Mouse (Mus musculus): ENCODE measurements around the gene Skp1a. TPM values are rescaled to one million over a fixed set of nuclear protein-coding genes. Genes with fewer than 3 reads are reported as not detected.

The Skp1a gene
- polyA plus RNA-seq, 1 experiment from 2014 or later, result 1,177 TPM

DNA sequence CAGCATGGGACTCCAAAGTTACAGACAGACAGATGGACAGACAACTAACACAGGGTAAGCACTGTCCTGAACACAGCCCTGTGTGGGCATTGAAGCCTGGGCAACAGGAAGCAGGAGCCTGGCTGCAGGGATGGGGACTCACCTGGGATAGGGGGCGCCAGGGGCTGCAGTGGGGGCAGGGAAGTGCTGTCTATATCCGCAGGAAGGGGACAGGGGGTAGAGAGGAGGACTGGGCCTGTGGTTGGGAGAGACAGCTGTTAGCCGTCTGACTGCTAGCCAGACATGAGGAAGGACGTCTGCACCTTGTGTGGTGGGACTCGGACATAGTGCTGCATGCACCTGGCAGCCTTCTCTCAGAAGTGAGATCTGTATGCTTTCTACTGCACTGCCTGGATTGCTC is 26.9 kb downstream of the Skp1a start:
- DNase-seq (ENCODE audit: low spot score), result no peak
- H3K9ac ChIP-seq (replicated peaks; ENCODE audit: low read length), result no peak overlapping the region; the same call in 1 of the 2 replicates
- 65% methylated on average over 5 of the region's 5 CpGs for whole genome bisulfite sequencing
- no peak overlapping the region for H3K4me3 ChIP-seq (ENCODE audit: low read depth, low read length)
- H3K27ac ChIP-seq (replicated peaks; ENCODE audit: low read depth, low read length), result no peak overlapping the region
- no peak; the same call in 1 of the 2 replicates for ATAC-seq (replicated peaks; ENCODE audit: insufficient number of reproducible peaks, low FRiP score, low TSS enrichment, low read depth)
- no peaks in the 10 kb centered on the region for H3K27me3 ChIP-seq (ENCODE audit: control insufficient read depth, insufficient read depth, low read length)
- H3K4me1 ChIP-seq (ENCODE audit: control insufficient read depth, insufficient read depth, low read length), result no peaks in the 10 kb centered on the region
- H3K9me3 ChIP-seq (replicated peaks; ENCODE audit: control insufficient read depth, low read length), result no peaks in the 10 kb centered on the region
- no peaks in the 10 kb centered on the region for H3K36me3 ChIP-seq (replicated peaks; ENCODE audit: control insufficient read depth, insufficient read depth, low read depth, low read length)
- no peak overlapping the region for H3K4me2 ChIP-seq (ENCODE audit: low read depth, low read length)

DNA sequence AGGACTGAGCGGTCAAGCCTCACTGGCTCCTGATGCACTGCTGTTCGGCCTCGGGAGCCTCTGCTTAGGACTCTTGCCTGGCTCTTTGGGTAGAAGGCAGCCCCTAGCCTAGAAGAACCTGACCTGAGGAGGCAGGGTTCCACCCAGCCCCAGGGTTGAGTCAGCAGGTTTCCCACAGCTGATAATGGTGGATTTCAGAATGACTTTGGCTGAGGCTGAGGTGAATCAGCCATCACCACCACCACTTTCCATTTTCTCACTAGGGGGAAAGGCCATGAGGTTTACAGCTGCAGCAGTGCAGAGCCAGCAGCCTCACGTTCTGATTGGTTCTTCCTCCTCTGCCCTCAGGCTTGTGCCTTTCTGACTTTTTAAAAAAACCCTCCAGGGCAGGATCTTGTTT is 29.1 kb downstream of the Skp1a start:
- H3K9me3 ChIP-seq (replicated peaks; ENCODE audit: control insufficient read depth, low read length), result no peaks in the 10 kb centered on the region
- H3K36me3 ChIP-seq (replicated peaks; ENCODE audit: control insufficient read depth, insufficient read depth, low read depth, low read length), result no peaks in the 10 kb centered on the region
- no peak overlapping the region for H3K9ac ChIP-seq (replicated peaks; ENCODE audit: low read length)
- H3K4me2 ChIP-seq (ENCODE audit: low read depth, low read length), result no peak overlapping the region
- ATAC-seq (replicated peaks; ENCODE audit: insufficient number of reproducible peaks, low FRiP score, low TSS enrichment, low read depth), result no peak
- no peak for DNase-seq (ENCODE audit: low spot score)
- H3K27me3 ChIP-seq (ENCODE audit: control insufficient read depth, insufficient read depth, low read length), result no peaks in the 10 kb centered on the region
- H3K4me3 ChIP-seq (ENCODE audit: low read depth, low read length), result no peak overlapping the region
- H3K27ac ChIP-seq (replicated peaks; ENCODE audit: low read depth, low read length), result no peak overlapping the region
- no peaks in the 10 kb centered on the region for H3K4me1 ChIP-seq (ENCODE audit: control insufficient read depth, insufficient read depth, low read length)
- WGBS, result 70% methylated on average over 4 of the region's 4 CpGs

DNA sequence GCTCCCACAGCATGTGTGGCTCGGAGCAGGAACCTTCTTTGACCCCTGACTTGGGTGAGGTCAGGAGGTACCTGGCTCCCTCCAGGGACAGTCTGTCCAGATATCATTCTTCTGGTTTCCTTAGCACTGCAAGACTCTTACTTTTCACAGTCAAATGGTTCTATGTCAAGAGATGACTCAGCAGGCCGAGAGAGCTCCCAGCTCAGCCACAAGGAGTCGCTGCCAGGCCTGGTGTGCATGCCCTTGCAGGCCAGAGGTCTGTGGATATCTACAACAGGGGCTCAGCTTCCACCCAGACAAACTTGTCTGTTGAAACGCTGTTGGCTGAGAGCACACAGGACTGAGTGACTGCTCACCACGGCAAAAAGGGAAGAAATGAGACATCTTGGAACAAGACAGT is 30.1 kb downstream of the Skp1a start:
- H3K4me2 ChIP-seq (ENCODE audit: low read depth, low read length), result no peak overlapping the region
- DNase-seq (ENCODE audit: low spot score), result peak; percentile 42
- no peaks in the 10 kb centered on the region for H3K9me3 ChIP-seq (replicated peaks; ENCODE audit: control insufficient read depth, low read length)
- no peak overlapping the region for H3K9ac ChIP-seq (replicated peaks; ENCODE audit: low read length)
- H3K4me3 ChIP-seq (ENCODE audit: low read depth, low read length), result no peak overlapping the region
- H3K36me3 ChIP-seq (replicated peaks; ENCODE audit: control insufficient read depth, insufficient read depth, low read depth, low read length), result no peaks in the 10 kb centered on the region
- no peak for ATAC-seq (replicated peaks; ENCODE audit: insufficient number of reproducible peaks, low FRiP score, low TSS enrichment, low read depth)
- no peaks in the 10 kb centered on the region for H3K27me3 ChIP-seq (ENCODE audit: control insufficient read depth, insufficient read depth, low read length)
- H3K4me1 ChIP-seq (ENCODE audit: control insufficient read depth, insufficient read depth, low read length), result no peaks in the 10 kb centered on the region
- 55% methylated on average over 5 of the region's 5 CpGs for WGBS
- no peak overlapping the region for H3K27ac ChIP-seq (replicated peaks; ENCODE audit: low read depth, low read length)

DNA sequence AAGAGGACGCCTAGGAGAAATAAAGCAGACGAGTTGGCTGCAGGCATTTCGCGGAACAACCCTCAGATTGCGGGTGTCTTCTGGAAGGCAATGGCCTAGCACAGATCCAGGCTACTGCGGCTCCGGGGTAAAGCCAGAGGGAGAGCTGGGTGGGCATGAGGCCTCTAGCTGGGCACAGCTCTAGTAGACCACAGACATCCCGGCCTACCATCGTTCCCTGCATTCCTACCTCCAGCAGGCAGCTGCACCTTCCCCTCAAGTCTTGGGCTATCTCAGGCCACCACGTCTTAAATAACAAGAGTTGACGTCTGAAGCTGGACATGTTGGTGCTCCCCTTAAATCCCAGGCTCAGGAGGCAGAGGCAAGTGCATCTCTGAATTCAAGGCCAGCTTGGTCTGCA is 30.5 kb downstream of the Skp1a start:
- 94% methylated on average over 11 of the region's 11 CpGs for WGBS
- H3K4me1 ChIP-seq (ENCODE audit: control insufficient read depth, insufficient read depth, low read length), result no peaks in the 10 kb centered on the region
- DNase-seq (ENCODE audit: low spot score), result no peak
- no peaks in the 10 kb centered on the region for H3K9me3 ChIP-seq (replicated peaks; ENCODE audit: control insufficient read depth, low read length)
- H3K4me3 ChIP-seq (ENCODE audit: low read depth, low read length), result no peak overlapping the region
- no peaks in the 10 kb centered on the region for H3K27me3 ChIP-seq (ENCODE audit: control insufficient read depth, insufficient read depth, low read length)
- no peak for ATAC-seq (replicated peaks; ENCODE audit: insufficient number of reproducible peaks, low FRiP score, low TSS enrichment, low read depth)
- no peak overlapping the region for H3K9ac ChIP-seq (replicated peaks; ENCODE audit: low read length)
- no peak overlapping the region for H3K27ac ChIP-seq (replicated peaks; ENCODE audit: low read depth, low read length)
- no peak overlapping the region for H3K4me2 ChIP-seq (ENCODE audit: low read depth, low read length)
- no peaks in the 10 kb centered on the region for H3K36me3 ChIP-seq (replicated peaks; ENCODE audit: control insufficient read depth, insufficient read depth, low read depth, low read length)

DNA sequence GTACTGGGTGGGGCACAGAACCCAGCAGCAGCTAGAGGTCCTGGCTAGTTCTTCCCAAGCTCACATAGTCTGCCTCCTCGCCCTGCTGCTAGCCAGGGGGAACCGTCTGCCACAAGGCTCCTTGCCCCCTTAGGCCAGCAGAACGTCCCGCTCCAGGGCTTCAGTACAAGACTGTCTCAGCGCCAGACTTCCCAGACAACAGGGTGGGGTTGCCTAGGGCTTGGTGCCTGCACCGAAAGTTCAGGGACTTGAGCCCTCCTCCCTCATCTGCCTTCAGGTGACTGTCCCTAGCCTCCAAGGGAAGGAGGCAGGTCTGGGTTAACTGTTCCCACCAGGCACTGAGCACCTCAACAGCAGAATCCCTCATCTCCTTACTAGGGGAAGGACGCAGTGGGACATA is 33.1 kb downstream of the Skp1a start:
- no peaks in the 10 kb centered on the region for H3K9me3 ChIP-seq (replicated peaks; ENCODE audit: control insufficient read depth, low read length)
- no peaks in the 10 kb centered on the region; the same call in 1 of the 2 replicates for H3K4me1 ChIP-seq (ENCODE audit: control insufficient read depth, insufficient read depth, low read length)
- H3K4me3 ChIP-seq (ENCODE audit: low read depth, low read length), result no peak overlapping the region
- ATAC-seq (replicated peaks; ENCODE audit: insufficient number of reproducible peaks, low FRiP score, low TSS enrichment, low read depth), result no peak
- no peak overlapping the region for H3K9ac ChIP-seq (replicated peaks; ENCODE audit: low read length)
- no peak for DNase-seq (ENCODE audit: low spot score)
- H3K4me2 ChIP-seq (ENCODE audit: low read depth, low read length), result no peak overlapping the region
- no peaks in the 10 kb centered on the region for H3K36me3 ChIP-seq (replicated peaks; ENCODE audit: control insufficient read depth, insufficient read depth, low read depth, low read length)
- H3K27me3 ChIP-seq (ENCODE audit: control insufficient read depth, insufficient read depth, low read length), result no peaks in the 10 kb centered on the region
- 69% methylated on average over 7 of the region's 7 CpGs for WGBS
- no peak overlapping the region for H3K27ac ChIP-seq (replicated peaks; ENCODE audit: low read depth, low read length)

DNA sequence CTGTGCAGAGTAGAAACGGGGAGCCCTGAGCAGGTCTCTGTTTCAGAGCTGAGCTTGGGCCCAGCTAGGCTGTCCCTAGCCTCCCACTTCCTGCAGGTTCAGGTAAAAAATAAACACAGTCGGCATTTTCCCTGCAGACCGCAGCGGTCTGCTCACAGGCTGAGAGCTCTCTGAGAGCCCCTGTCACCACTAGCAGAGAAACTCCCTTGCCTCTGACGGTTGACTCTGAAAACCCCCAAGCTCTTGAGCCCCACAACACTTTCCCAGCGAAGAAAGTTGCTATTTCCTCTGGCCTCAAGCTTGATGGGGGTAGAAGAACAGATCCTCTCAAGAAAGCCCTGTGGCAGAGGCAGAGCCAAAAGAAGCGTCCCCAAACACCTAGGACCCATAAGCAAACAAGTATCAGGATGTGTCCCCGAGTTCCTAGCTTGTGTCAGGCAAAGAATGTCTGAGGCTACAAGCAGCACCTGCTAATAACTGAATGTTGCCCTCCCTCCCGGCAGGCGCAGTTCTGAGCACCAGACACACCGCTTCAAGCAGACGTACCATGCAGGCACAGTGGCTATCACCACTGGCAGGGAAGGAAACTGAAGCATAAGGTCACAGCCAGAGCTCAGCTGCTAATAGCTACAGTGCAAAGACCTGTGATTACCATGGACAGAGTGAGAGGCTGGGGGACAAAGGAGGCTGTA is 34.0 kb downstream of the Skp1a start:
- 64% methylated on average over 12 of the region's 12 CpGs for WGBS
- no peak overlapping the region for H3K4me3 ChIP-seq (ENCODE audit: low read depth, low read length)
- H3K9me3 ChIP-seq (replicated peaks; ENCODE audit: control insufficient read depth, low read length), result no peaks in the 10 kb centered on the region
- H3K36me3 ChIP-seq (replicated peaks; ENCODE audit: control insufficient read depth, insufficient read depth, low read depth, low read length), result no peaks in the 10 kb centered on the region
- ATAC-seq (replicated peaks; ENCODE audit: insufficient number of reproducible peaks, low FRiP score, low TSS enrichment, low read depth) (no peak), DNase-seq (ENCODE audit: low spot score) (no peak)
- no peaks in the 10 kb centered on the region; the same call in 1 of the 2 replicates for H3K4me1 ChIP-seq (ENCODE audit: control insufficient read depth, insufficient read depth, low read length)
- H3K4me2 ChIP-seq (ENCODE audit: low read depth, low read length), result no peak overlapping the region
- no peak overlapping the region for H3K27ac ChIP-seq (replicated peaks; ENCODE audit: low read depth, low read length)
- 0 out of 2 replicates have a peak overlapping the region, but pooled peaks have one; percentile 15 for H3K9ac ChIP-seq (replicated peaks; ENCODE audit: low read length)
- no peaks in the 10 kb centered on the region for H3K27me3 ChIP-seq (ENCODE audit: control insufficient read depth, insufficient read depth, low read length)

DNA sequence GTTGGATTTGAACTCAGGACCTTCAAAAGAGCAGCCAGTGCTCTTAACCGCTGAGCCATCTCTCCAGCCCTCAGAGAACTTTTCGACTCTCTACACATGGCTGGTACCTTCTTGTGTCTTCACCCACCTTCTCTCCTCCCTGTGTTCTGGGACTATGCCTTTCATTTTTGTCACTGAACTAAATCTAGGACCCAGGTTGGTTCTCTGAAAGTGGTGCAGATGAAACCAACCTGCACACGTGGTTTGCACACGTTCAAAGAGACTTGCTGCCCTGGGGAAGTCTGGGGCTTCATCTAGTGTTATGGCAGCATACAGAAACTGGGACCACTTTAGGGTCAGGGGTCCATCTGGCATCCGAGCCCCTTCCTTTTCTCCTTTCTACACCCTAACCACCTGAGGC is 35.5 kb downstream of the Skp1a start:
- Histone ChIP-seq H3K27me3 (ENCODE audit: control insufficient read depth, insufficient read depth, low read length) (no peaks in the 10 kb centered on the region), H3K4me1 (ENCODE audit: control insufficient read depth, insufficient read depth, low read length) (peaks cover 2% of the 10 kb centered on the region), H3K9me3 (replicated peaks; ENCODE audit: control insufficient read depth, low read length) (no peaks in the 10 kb centered on the region), H3K36me3 (replicated peaks; ENCODE audit: control insufficient read depth, insufficient read depth, low read depth, low read length) (no peaks in the 10 kb centered on the region), H3K9ac (replicated peaks; ENCODE audit: low read length) (no peak overlapping the region), H3K4me2 (ENCODE audit: low read depth, low read length) (no peak overlapping the region), H3K4me3 (ENCODE audit: low read depth, low read length) (no peak overlapping the region), H3K27ac (replicated peaks; ENCODE audit: low read depth, low read length) (no peak overlapping the region)
- DNase-seq (ENCODE audit: low spot score), result no peak
- ATAC-seq (replicated peaks; ENCODE audit: insufficient number of reproducible peaks, low FRiP score, low TSS enrichment, low read depth), result no peak
- 82% methylated on average over 5 of the region's 5 CpGs for WGBS

DNA sequence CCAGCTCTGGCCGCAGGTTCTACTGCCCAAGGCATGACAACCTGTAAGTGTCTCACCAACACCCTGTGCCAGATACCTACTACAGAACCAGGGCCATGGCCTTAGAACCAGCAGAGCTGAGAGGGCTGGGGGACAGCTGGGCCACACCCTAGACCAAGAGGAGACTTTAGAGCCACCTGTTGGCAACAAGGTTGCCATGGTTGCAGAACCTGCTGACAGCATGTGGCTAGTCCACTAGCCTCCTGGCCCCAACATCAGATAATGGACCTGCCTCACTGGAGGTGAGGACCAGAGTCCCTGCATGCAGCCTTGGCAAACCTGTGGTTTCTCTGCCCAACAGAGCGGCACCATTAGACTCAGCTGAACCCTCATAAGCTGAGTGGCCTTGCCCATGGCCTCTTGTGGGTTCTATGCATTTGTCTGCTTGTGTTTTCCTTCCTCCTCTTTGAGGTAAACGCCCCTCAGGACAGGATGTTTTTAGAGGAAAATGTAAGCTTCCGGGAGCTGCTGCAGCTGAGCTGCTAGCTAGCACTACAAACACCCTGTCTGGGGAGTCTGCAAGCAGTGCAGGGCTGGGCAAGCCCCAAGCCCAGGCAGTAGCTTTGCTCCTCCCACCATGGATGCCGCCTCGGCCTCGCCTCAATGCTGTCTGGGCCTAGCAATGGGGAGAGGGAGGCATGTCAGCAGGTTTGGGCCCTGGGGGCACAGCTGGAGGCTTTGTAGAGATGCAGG is 36.5 kb downstream of the Skp1a start:
- H3K4me3 ChIP-seq (ENCODE audit: low read depth, low read length), result no peak overlapping the region
- no peaks in the 10 kb centered on the region for H3K27me3 ChIP-seq (ENCODE audit: control insufficient read depth, insufficient read depth, low read length)
- no peaks in the 10 kb centered on the region for H3K36me3 ChIP-seq (replicated peaks; ENCODE audit: control insufficient read depth, insufficient read depth, low read depth, low read length)
- ATAC-seq (replicated peaks; ENCODE audit: insufficient number of reproducible peaks, low FRiP score, low TSS enrichment, low read depth) (no peak), DNase-seq (ENCODE audit: low spot score) (peak; percentile 17)
- no peak overlapping the region for H3K9ac ChIP-seq (replicated peaks; ENCODE audit: low read length)
- peaks cover 4% of the 10 kb centered on the region for H3K4me1 ChIP-seq (ENCODE audit: control insufficient read depth, insufficient read depth, low read length)
- 51% methylated on average over 7 of the region's 7 CpGs for WGBS
- H3K27ac ChIP-seq (replicated peaks; ENCODE audit: low read depth, low read length), result no peak overlapping the region
- no peak overlapping the region for H3K4me2 ChIP-seq (ENCODE audit: low read depth, low read length)
- H3K9me3 ChIP-seq (replicated peaks; ENCODE audit: control insufficient read depth, low read length), result no peaks in the 10 kb centered on the region
